In the genomic region with DNA sequence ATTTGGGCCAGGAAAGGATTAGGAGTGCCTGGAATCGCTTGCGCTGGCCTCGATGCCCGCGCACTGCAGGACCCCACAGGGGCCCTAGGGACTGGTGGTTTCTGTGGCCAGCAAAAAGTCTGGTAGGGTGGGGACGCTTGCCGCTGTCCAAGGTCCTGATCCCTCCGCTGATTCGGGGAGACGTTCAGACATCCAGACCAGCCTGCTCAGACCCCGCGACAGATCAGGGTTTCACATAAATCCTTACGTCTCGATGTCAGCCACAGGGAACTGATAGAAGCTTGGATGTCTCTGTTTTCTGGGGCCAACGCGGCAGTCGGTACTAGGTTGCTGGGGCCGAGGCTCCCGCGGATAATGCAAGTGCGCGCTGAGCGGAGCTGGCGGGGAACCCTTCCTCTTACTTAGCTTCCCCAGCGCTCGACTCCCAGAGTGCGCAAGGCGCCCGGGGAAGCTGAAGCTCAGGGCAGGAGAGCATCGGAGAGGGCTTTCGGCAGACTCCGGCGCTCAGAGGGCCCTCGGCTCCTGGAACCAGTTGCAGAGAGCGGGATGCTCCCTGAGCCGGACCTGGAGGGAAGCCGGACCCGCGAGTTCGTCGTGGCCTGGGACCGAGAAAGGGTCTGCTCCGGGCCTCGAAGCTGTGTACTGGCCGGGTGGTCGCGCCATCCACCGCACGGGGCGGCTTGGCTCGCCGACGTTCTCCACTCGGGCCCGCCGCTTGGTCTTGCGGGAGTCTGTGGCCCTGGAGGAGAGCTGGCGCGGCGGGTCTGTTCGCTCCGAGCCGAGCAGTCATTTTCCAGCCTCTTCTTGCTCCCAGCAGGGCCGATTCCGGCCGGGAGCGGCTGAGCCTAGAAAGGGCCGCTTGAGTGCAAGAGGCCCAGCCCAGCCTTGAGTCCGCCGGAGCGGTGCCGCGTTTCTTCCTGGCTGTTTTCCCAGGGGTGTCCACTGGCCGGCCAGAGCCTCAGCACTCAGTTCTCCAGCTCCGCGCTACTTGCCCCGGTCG, we compare ENCODE assay signal across 8 mouse cellular contexts. TPM values are rescaled to one million over a fixed set of nuclear protein-coding genes. Genes with fewer than 3 reads are reported as not detected.
DNase-seq lines count a peak whose midpoint lies in the region; ATAC-seq lines count a peak whose summit lies in the region.

No protein-coding gene starts in this region.

- H3K27me3 ChIP-seq in forebrain, embryonic 12.5 days = peaks cover 94% of the 10 kb centered on the region
- peaks cover 70% of the 10 kb centered on the region for H3K27me3 ChIP-seq in hindbrain, embryonic 11.5 days (ENCODE audit: control insufficient read depth, insufficient read depth, low read length)
- H3K27me3 ChIP-seq in limb, embryonic 10.5 days (ENCODE audit: low read depth, poor library complexity, severe bottlenecking) = peaks cover 100% of the 10 kb centered on the region
- peaks cover 92% of the 10 kb centered on the region for H3K27me3 ChIP-seq in midbrain, embryonic 12.5 days

- peak overlapping the region; percentile 51 for H3K4me2 ChIP-seq in forebrain, embryonic 12.5 days
- peak overlapping the region; percentile 43 for H3K4me2 ChIP-seq in hindbrain, embryonic 11.5 days (replicated peaks; ENCODE audit: low read depth, low read length)
- H3K4me2 ChIP-seq in midbrain, embryonic 12.5 days (replicated peaks) = peak overlapping the region; percentile 67

- no peaks in the 10 kb centered on the region for H3K9me3 ChIP-seq in forebrain, embryonic 12.5 days
- H3K9me3 ChIP-seq in hindbrain, embryonic 11.5 days (ENCODE audit: control insufficient read depth, low read length) = no peaks in the 10 kb centered on the region
- H3K9me3 ChIP-seq in limb, embryonic 10.5 days (replicated peaks) = no peaks in the 10 kb centered on the region
- no peaks in the 10 kb centered on the region for H3K9me3 ChIP-seq in midbrain, embryonic 12.5 days

- no peaks in the 10 kb centered on the region for H3K36me3 ChIP-seq in forebrain, embryonic 12.5 days (replicated peaks)
- no peaks in the 10 kb centered on the region for H3K36me3 ChIP-seq in hindbrain, embryonic 11.5 days (ENCODE audit: control insufficient read depth, insufficient read depth, low read length)
- H3K36me3 ChIP-seq in limb, embryonic 10.5 days = no peaks in the 10 kb centered on the region
- no peaks in the 10 kb centered on the region for H3K36me3 ChIP-seq in midbrain, embryonic 12.5 days

- H3K9ac ChIP-seq in forebrain, embryonic 12.5 days = no peak overlapping the region
- peak overlapping the region; percentile 25; the same call in 1 of the 2 replicates for H3K9ac ChIP-seq in hindbrain, embryonic 11.5 days (ENCODE audit: low read depth, low read length)
- H3K9ac ChIP-seq in midbrain, embryonic 12.5 days (replicated peaks) = peak overlapping the region; percentile 11; the same call in 1 of the 2 replicates

- under 1% methylated on average over 78 of the region's 78 CpGs for WGBS in forebrain, embryonic 12.5 days
- under 1% methylated on average over 78 of the region's 78 CpGs for WGBS in hindbrain, embryonic 11.5 days
- under 1% methylated on average over 78 of the region's 78 CpGs for WGBS in limb, embryonic 10.5 days
- 1% methylated on average over 78 of the region's 78 CpGs for WGBS in midbrain, embryonic 12.5 days

- DNase-seq in CD4-positive helper T cell, adult 2 months (ENCODE audit: low read depth, low spot score) = peak; percentile 20
- peak; percentile 53 for DNase-seq in WW6 (ENCODE audit: low read depth, low spot score)
- DNase-seq in hindbrain, embryonic 11.5 days (ENCODE audit: low spot score) = peak; percentile 85
- DNase-seq in limb, embryonic 10.5 days (ENCODE audit: low spot score) = peak; percentile 93
- DNase-seq in spleen, postnatal 14 days (ENCODE audit: low spot score in 2 of 2) = peak; percentile 21 to 43
- DNase-seq in layer of hippocampus, adult 9-11 months = no peak

- H3K27ac ChIP-seq in forebrain, embryonic 12.5 days = no peak overlapping the region
- H3K27ac ChIP-seq in hindbrain, embryonic 11.5 days (ENCODE audit: low read depth, low read length) = no peak overlapping the region
- no peak overlapping the region for H3K27ac ChIP-seq in limb, embryonic 10.5 days
- H3K27ac ChIP-seq in midbrain, embryonic 12.5 days (replicated peaks) = no peak overlapping the region

- peak; percentile 58; the same call in 1 of the 2 replicates for ATAC-seq in forebrain, embryonic 12.5 days (ENCODE audit: low FRiP score)
- ATAC-seq in hindbrain, embryonic 11.5 days (ENCODE audit: low FRiP score) = peak; percentile 36
- ATAC-seq in midbrain, embryonic 12.5 days (ENCODE audit: low FRiP score, low read depth) = 0 out of 2 replicates have a peak, but pooled peaks have one; percentile 41

- peaks cover 35% of the 10 kb centered on the region for H3K4me1 ChIP-seq in forebrain, embryonic 12.5 days
- peaks cover 7% of the 10 kb centered on the region; the same call in 1 of the 2 replicates for H3K4me1 ChIP-seq in hindbrain, embryonic 11.5 days (replicated peaks; ENCODE audit: control insufficient read depth, insufficient read depth, low read length)
- H3K4me1 ChIP-seq in limb, embryonic 10.5 days = peaks cover 26% of the 10 kb centered on the region
- peaks cover 32% of the 10 kb centered on the region for H3K4me1 ChIP-seq in midbrain, embryonic 12.5 days

- H3K4me3 ChIP-seq in forebrain, embryonic 12.5 days (replicated peaks) = peak overlapping the region; percentile 31
- peak overlapping the region; percentile 28 for H3K4me3 ChIP-seq in hindbrain, embryonic 11.5 days (ENCODE audit: low read depth, low read length)
- H3K4me3 ChIP-seq in limb, embryonic 10.5 days = peak overlapping the region; percentile 35
- peak overlapping the region; percentile 37 for H3K4me3 ChIP-seq in midbrain, embryonic 12.5 days

RNA-seq across cellular contexts. Expression of a gene that starts 1.7 kb away (rescaled TPM):
- 0.53 and 0.91 TPM in 2 replicates for polyA plus RNA-seq in forebrain, embryonic 12.5 days (2016; fragmentation: Nextera tagmentation; extraction: Ambion mirVana)
- 13.2 and 18.2 TPM in 2 replicates for polyA plus RNA-seq in hindbrain, embryonic 11.5 days (2014; fragmentation: Nextera tagmentation; extraction: Ambion mirVana)
- not detected in 2 replicates for polyA plus RNA-seq in limb, embryonic 10.5 days (2016; fragmentation: Nextera tagmentation; extraction: Ambion mirVana)
- polyA plus RNA-seq in midbrain, embryonic 12.5 days (2016; fragmentation: Nextera tagmentation; extraction: Ambion mirVana) = 9.8 and 11.1 TPM in 2 replicates
